Mouse (Mus musculus): Measurements from ENCODE around the gene Lypd6b.

DNA sequence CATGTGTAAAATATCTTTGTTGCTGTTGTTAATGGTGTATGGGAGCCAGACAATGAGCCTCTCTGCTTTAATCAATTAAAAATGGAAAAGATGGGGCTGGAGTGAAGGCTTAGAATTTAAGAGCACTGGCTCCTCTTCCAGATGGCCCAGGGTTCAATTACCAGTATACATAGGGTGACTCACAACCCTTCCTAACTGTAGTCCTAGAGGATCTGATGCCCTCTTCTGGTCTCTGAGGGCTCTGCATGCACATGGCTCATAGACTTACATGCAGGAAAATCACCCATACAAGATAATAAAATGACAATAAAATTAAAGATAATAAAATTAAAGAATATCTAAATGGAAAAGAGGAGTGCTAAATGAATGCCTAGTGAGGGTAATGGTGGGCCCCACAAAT, 11.8 kb upstream of the Lypd6b start:
- no peak for TF ChIP-seq CTCF (IDR thresholded peaks at IDR 0.05; ENCODE audit: borderline replicate concordance, insufficient read depth, low read length)
- TF ChIP-seq POLR2A (IDR thresholded peaks at IDR 0.05; ENCODE audit: low read depth, low read length) = no peak
